Mouse (Mus musculus) liver, adult 2 months (tissue): ENCODE data around the gene Bub1b.
"Not testable (repeated sequence)": the region's sequence is repeated elsewhere in the genome, so short reads cannot be mapped to it uniquely, and the experiment has no call there.

Source experiments
- CTCF ChIP-seq: fragments of 200-500 bp; IDR thresholded peaks from 2 replicates; pipeline ENCODE4 v1.5.1; 2011; ENCODE audit warnings: low read depth, low read length, control low read depth
- POLR2A ChIP-seq: fragments of 200-500 bp; IDR thresholded peaks from 2 replicates; pipeline ENCODE4 v1.6.1; 2011; ENCODE audit warnings: low read length, control low read depth; ENCODE audit not compliant: insufficient read depth; ENCODE audit errors: extremely low read depth

DNA sequence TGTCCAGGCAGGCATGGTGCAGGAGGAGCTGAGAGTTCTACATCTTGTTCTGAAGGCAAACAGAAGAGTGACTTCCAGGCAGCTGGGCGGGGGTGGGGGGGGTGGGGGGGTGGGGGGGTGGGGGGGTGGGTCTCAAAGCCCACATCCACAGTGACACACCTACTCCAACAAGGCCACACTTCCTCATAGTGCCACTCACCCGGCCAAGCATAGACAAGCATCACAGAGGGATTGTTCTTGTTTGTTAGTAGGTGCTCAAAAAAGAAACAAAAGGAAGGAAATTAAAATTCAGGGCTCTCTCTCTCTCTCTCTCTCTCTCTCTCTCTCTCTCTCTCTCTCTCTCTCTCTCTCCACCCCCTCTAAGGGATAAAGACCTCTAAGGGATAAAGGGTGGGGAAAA is 52.7 kb downstream of the Bub1b start:
- not testable (repeated sequence) for TF ChIP-seq CTCF, POLR2A
